Mouse (Mus musculus): ENCODE data around the gene D17Wsu92e. TPM values are rescaled to one million over a fixed set of nuclear protein-coding genes. Genes with fewer than 3 reads are reported as not detected.

The D17Wsu92e gene
- 63.7 and 68.6 TPM in 2 replicates for polyA plus RNA-seq (2011; ENCODE audit: insufficient read length, low read depth, missing spikeins)

DNA sequence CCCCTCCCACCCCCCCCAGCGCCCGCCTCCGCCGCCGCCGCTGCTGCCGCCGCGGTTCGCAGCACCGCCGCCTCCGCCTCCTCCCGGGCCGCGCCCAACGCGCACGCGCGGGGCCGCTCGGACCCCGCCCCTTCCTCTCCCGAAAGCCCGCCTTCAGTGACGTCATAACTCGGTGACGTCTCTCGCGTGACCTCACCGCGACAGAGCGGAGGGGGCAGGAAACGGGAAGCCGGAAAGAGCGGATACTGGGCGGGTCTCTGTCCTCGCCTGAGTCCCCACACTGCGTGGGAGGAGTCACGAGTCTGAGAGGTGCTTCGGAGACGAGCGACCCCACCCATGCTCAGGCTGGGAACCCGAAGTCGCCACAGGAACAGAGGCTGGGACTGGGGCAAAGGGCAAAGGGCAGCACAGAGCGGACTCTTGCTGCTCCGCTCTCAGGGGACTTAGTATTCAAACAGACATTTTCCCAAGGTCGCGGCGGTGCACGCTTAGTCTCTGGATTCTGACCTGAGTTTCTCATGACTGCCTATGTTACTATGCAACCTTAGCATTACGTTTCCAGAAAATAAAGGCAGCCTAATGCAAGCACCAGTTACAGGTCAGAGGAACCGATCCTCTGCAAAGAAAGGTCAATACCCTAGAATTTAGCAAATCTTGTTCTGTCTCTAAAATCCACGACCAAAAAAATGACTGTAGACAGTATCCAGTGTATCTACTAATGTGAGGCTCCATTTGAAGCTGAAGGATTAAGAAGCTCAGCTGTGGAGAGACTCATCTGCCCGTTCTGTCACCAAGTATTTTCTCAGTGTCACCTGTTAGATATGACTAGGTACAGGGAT lies at the start of gene D17Wsu92e:
D17Wsu92e (minus strand) TSS at position 81 of the 839 bp plus-strand sequence.
- Histone ChIP-seq H3K4me3 (ENCODE audit: insufficient read depth, low read length) (peak within 1 kb of the TSS; percentile 98), H3K4me1 (ENCODE audit: control insufficient read depth, insufficient read depth, low read length) (peaks cover 12% of the 10 kb centered on the region), H3K27ac (ENCODE audit: insufficient read depth, low read length) (peak within 1 kb of the TSS; percentile 73)
- TF ChIP-seq POLR2A (IDR thresholded peaks at IDR 0.05; ENCODE audit: low read depth, low read length) (peak; percentile 89), CTCF (IDR thresholded peaks at IDR 0.05; ENCODE audit: borderline replicate concordance, insufficient read depth, low read length) (no peak)

- no peak overlapping the region for H3K4me3 ChIP-seq (ENCODE audit: insufficient read depth, low read length)
- TF ChIP-seq CTCF (IDR thresholded peaks at IDR 0.05; ENCODE audit: borderline replicate concordance, insufficient read depth, low read length) (no peak), POLR2A (IDR thresholded peaks at IDR 0.05; ENCODE audit: low read depth, low read length) (no peak)
Measured at GRCm38 (mm10) chr17:27866737-27867136, 46.3 kb upstream of the D17Wsu92e start.

DNA sequence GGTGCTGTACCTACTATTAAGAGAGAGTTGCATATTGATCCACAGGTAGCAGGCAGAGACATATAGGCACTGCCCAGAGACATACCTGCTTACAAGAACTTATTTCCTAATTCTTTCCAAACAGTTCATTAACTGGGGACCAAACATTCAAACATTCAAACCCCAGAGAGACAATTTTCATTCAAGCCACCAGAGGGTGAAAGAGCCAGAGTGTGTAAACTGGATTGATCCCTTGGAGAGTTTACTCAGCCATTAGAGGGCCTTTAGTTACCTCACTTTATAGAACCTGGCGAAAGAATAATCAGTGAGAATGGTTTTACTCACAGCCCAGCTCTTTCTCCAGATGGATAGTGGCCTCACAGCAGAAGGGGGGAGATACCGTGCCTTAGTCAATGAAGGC lies 45.0 kb upstream of the D17Wsu92e start:
- no peak overlapping the region for H3K4me3 ChIP-seq (ENCODE audit: insufficient read depth, low read length)
- no peak overlapping the region for H3K27ac ChIP-seq (ENCODE audit: insufficient read depth, low read length)
- no peak for TF ChIP-seq POLR2A (IDR thresholded peaks at IDR 0.05; ENCODE audit: low read depth, low read length)
- TF ChIP-seq CTCF (IDR thresholded peaks at IDR 0.05; ENCODE audit: borderline replicate concordance, insufficient read depth, low read length) = no peak
- H3K4me1 ChIP-seq (ENCODE audit: control insufficient read depth, insufficient read depth, low read length) = no peaks in the 10 kb centered on the region

More at GRCm38 (mm10) chr17:27866737-27867136, 46.3 kb upstream of the D17Wsu92e start:
- no peaks in the 10 kb centered on the region; the same call in 1 of the 2 replicates for H3K4me1 ChIP-seq (ENCODE audit: control insufficient read depth, insufficient read depth, low read length)
- no peak overlapping the region for H3K27ac ChIP-seq (ENCODE audit: insufficient read depth, low read length)

DNA sequence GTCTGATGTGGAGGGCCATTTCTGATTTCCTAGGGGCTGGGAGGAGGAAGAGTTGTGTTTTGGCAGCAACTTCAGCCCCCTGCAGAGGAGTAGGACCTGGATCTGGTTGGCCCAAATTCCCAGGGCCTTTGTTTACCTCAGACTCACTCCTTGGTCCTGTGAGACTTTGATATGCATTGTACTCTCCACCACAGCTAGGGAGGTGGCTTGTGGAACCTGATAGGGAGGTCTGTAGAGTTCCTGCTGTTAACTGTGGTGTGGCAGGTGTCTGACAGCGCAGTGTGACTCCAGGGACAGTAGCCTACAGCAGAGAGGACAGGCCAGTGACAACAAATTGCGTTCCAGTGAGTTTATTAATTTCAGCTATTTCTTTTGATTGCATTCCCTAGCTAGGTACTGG lies 38.7 kb upstream of the D17Wsu92e start:
- TF ChIP-seq POLR2A (IDR thresholded peaks at IDR 0.05; ENCODE audit: low read depth, low read length) = no peak
- TF ChIP-seq CTCF (IDR thresholded peaks at IDR 0.05; ENCODE audit: borderline replicate concordance, insufficient read depth, low read length) = no peak
- no peak overlapping the region for H3K27ac ChIP-seq (ENCODE audit: insufficient read depth, low read length)
- peaks cover 6% of the 10 kb centered on the region; the same call in 1 of the 2 replicates for H3K4me1 ChIP-seq (ENCODE audit: control insufficient read depth, insufficient read depth, low read length)
- no peak overlapping the region for H3K4me3 ChIP-seq (ENCODE audit: insufficient read depth, low read length)

DNA sequence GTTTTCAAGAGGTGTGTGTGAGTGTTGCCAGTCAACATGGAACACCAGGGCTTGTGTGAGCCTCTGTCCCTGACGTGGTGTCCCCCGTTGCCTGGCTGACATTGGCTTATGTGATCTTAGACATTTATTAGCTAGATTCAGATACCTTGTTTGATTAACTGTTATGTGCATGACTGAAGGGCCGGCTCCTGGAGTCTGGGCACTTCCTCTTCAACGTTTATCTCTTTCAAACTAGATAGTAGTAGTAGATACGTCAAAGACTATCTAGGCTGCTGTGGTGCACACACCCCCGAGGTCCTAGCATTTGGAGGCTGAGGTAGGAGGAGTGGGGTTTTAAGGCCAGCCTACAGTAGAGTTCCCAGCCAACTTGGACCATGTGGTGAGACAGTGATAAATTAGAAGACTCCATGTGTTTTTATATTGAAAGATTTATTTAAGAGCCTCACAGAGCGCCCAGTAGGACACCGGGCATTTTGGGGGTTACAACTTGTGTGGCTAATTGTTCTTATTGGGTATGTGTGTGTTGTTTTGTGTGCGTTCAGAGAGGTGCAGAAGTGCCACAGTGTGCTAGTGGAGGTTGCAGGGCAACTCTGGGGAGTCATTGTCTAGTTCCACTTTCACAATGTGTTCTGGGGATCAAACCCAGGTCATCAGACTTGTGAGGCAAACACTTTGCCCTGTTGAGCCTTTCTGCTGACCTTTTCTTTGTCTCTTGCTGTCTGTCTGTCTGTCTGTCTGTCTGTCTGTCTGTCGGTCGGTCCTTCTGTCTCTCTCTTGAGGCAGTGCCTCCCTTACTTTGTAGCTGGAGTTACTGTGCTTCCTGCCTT lies 37.4 kb upstream of the D17Wsu92e start:
- TF ChIP-seq CTCF (IDR thresholded peaks at IDR 0.05; ENCODE audit: borderline replicate concordance, insufficient read depth, low read length) (no peak), POLR2A (IDR thresholded peaks at IDR 0.05; ENCODE audit: low read depth, low read length) (no peak)
- peak overlapping the region; percentile 71 for H3K4me3 ChIP-seq (ENCODE audit: insufficient read depth, low read length)
- peaks cover 6% of the 10 kb centered on the region; the same call in 1 of the 2 replicates for H3K4me1 ChIP-seq (ENCODE audit: control insufficient read depth, insufficient read depth, low read length)
- H3K27ac ChIP-seq (ENCODE audit: insufficient read depth, low read length) = no peak overlapping the region

- peak overlapping the region; percentile 62 for H3K27ac ChIP-seq (ENCODE audit: insufficient read depth, low read length)
- H3K4me1 ChIP-seq (ENCODE audit: control insufficient read depth, insufficient read depth, low read length) = peaks cover 6% of the 10 kb centered on the region; the same call in 1 of the 2 replicates
- H3K4me3 ChIP-seq (ENCODE audit: insufficient read depth, low read length) = peak overlapping the region; percentile 71
- TF ChIP-seq CTCF (IDR thresholded peaks at IDR 0.05; ENCODE audit: borderline replicate concordance, insufficient read depth, low read length) (no peak), POLR2A (IDR thresholded peaks at IDR 0.05; ENCODE audit: low read depth, low read length) (peak; percentile 42)
Measured at GRCm38 (mm10) chr17:27856798-27857648, 36.6 kb upstream of the D17Wsu92e start.

DNA sequence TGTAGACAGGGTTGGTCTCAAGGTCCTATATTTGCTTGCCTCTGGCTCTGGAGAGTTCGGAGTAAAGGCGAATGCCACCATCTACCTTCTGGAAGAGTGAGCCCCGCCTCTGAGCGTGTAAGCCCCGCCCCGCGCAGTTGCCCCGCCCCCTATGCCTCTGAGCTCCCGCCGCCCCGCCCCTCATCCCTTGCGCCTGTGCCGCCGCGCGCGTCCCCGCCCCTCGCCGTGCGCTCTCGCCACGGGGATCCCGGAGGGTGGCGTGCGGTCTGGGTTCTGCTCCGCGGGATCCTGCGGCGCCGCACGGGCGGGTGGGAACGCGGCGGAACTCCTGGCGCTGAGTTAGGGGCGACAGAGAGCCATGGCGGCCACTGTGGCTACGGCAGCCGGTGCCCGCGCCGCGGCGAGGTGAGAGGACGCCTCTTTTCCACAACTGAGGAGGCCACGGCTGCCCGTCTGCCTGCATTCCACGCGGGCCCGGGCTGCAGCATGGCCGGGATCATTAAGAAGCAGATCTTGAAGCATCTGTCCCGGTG lies 35.9 kb upstream of the D17Wsu92e start, which contains the start of gene Uhrf1bp1:
Uhrf1bp1 (plus strand) TSS at position 177 of the 533 bp plus-strand sequence.
- TF ChIP-seq CTCF (IDR thresholded peaks at IDR 0.05; ENCODE audit: borderline replicate concordance, insufficient read depth, low read length) (no peak), POLR2A (IDR thresholded peaks at IDR 0.05; ENCODE audit: low read depth, low read length) (peak; percentile 88)
- Histone ChIP-seq H3K4me3 (ENCODE audit: insufficient read depth, low read length) (peak within 1 kb of the TSS; percentile 71), H3K27ac (ENCODE audit: insufficient read depth, low read length) (peak within 1 kb of the TSS; percentile 62), H3K4me1 (ENCODE audit: control insufficient read depth, insufficient read depth, low read length) (peaks cover 6% of the 10 kb centered on the region; the same call in 1 of the 2 replicates)

DNA sequence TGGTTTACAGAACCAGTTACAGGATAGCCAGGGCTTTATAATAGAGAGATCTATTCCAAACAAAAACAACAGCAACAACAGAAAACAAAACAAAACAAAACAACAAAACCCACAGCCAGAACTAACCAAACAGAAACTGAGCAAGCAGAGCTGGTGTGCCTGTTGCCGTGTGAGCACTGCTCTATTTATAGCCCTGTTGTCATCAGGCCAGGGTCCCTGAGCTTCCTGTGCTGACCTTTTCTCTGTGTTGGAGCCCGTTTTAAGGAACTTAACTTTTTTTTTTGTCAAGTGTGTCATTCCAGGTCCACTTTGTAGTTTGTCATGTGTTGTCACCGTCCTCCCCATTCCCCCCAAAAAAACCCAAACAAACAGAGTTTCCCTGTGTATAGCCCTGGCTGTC lies 30.6 kb upstream of the D17Wsu92e start:
- Histone ChIP-seq H3K4me1 (ENCODE audit: control insufficient read depth, insufficient read depth, low read length) (no peaks in the 10 kb centered on the region), H3K4me3 (ENCODE audit: insufficient read depth, low read length) (no peak overlapping the region), H3K27ac (ENCODE audit: insufficient read depth, low read length) (no peak overlapping the region)
- no peak for TF ChIP-seq POLR2A (IDR thresholded peaks at IDR 0.05; ENCODE audit: low read depth, low read length)
- TF ChIP-seq CTCF (IDR thresholded peaks at IDR 0.05; ENCODE audit: borderline replicate concordance, insufficient read depth, low read length) = no peak
